Mouse (Mus musculus) testis, adult 2 months (tissue): ENCODE measurements around the gene Prdx2. TPM values are rescaled to one million over a fixed set of nuclear protein-coding genes. Genes with fewer than 3 reads are reported as not detected.

Source experiments
- H3K27ac ChIP-seq: fragments of 200-500 bp; 2 replicates; pipeline ENCODE4 v1.5.1; 2012; ENCODE audit warnings: low read depth, low read length; ENCODE audit not compliant: control insufficient read depth, insufficient read depth
- H3K27me3 ChIP-seq: fragments of 200-500 bp; 2 replicates; pipeline ENCODE4 v1.6.1; 2012; ENCODE audit warnings: mild to moderate bottlenecking, low read length, moderate library complexity; ENCODE audit not compliant: control insufficient read depth, insufficient read depth
- H3K36me3 ChIP-seq: fragments of 200-500 bp; 2 replicates; pipeline ENCODE4 v1.6.1; 2012; ENCODE audit warnings: mild to moderate bottlenecking, low read length; ENCODE audit not compliant: control insufficient read depth, insufficient read depth
- H3K4me1 ChIP-seq: fragments of 200-500 bp; 2 replicates; pipeline ENCODE4 v1.6.1; 2012; ENCODE audit warnings: low read length; ENCODE audit not compliant: control insufficient read depth, insufficient read depth
- H3K4me3 ChIP-seq: fragments of 200-500 bp; 2 replicates; pipeline ENCODE4 v1.5.1; 2012; ENCODE audit warnings: low read depth, mild to moderate bottlenecking, low read length, moderate library complexity, mixed read lengths; ENCODE audit not compliant: control insufficient read depth
- CTCF ChIP-seq: fragments of 200-500 bp; IDR thresholded peaks from 2 replicates; pipeline ENCODE4 v1.5.1; 2012; ENCODE audit warnings: low read depth, mild to moderate bottlenecking, inconsistent platforms, low read length, moderate library complexity; ENCODE audit not compliant: control insufficient read depth, insufficient read depth, insufficient replicate concordance
- POLR2A ChIP-seq: fragments of 200-500 bp; IDR thresholded peaks from 2 replicates; pipeline ENCODE4 v1.6.1; 2012; ENCODE audit warnings: low read depth, mild to moderate bottlenecking, inconsistent platforms, low read length, moderate library complexity; ENCODE audit not compliant: control insufficient read depth
- polyA plus RNA-seq: library from polyadenylated mRNA; depleted of rRNA; stranded (reverse); fragments of >200 nt; gene quantifications from 2 replicates; pipeline ENCODE4 v1.2.3, GENCODE M21; 2012

The Prdx2 gene
- polyA plus RNA-seq, 1 experiment = 68.5 TPM

DNA sequence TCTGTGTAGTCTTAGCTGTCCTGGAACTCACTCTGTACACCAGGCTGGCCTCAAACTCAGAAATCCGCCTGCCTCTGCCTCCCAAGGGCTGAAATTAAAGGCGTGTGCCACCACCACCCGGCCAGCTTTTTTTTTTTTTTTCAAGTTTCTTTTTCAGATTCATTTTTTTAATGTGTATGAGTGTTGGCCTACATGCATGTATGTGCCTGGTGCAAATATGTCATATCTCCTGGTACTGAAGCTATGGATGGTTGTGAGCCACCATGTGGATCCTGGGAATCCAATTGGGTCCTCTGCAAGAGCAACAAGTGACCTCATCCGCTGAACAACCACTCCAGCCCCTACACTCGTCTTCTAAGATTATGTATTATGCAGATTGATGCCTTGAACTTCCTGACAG, 18.0 kb downstream of the Prdx2 start:
- peaks cover 28% of the 10 kb centered on the region for H3K4me1 ChIP-seq
- no peaks in the 10 kb centered on the region for H3K36me3 ChIP-seq
- no peaks in the 10 kb centered on the region for H3K27me3 ChIP-seq
- TF ChIP-seq POLR2A (no peak), CTCF (no peak)
- no peak overlapping the region for H3K27ac ChIP-seq
- H3K4me3 ChIP-seq = no peak overlapping the region

DNA sequence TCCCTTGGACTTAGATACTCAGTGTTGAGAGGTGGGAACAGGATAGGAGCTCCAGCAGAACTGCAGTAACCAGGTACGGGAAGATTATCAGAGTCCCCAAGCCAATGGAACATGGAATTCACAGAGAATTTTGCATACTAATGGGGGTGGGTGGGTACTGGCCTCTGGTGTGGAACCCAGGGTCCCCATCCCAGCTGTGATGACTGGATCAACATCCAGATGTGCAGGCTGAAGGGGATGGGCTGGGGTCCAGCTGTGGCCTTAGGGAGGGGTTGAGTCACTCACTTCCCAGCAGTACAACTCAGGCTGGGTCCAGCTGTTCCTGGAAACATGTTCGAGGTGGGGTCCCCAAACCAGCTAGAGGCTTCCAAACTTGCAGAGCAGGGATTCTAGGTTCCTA, 18.5 kb downstream of the Prdx2 start:
- no peak for TF ChIP-seq POLR2A
- TF ChIP-seq CTCF = no peak
- no peak overlapping the region for H3K4me3 ChIP-seq

DNA sequence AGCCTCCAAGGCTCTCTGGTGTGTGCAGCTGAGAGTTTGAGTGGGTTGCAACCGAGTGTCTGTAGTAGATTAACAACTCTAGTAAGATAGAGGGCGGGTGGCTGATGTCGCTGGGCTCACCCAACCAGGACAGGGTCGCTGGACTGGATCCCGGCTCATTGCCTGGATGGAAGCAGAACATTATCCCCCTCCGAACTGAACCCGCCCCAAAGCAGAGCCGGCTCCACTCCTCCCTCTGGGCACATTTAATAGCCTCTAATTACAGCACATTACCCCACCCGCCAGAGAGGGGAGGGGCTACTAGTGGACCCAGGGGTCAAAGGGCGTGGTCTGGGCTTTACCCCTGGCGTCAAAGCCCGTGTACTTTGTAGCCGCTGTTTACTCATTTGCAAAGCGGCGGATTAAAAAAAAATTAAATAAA, 19.9 kb downstream of the Prdx2 start:
- TF ChIP-seq POLR2A = no peak
- TF ChIP-seq CTCF = no peak
- peaks cover 28% of the 10 kb centered on the region for H3K4me1 ChIP-seq
- no peaks in the 10 kb centered on the region for H3K36me3 ChIP-seq
- H3K27me3 ChIP-seq = no peaks in the 10 kb centered on the region
- no peak overlapping the region for H3K4me3 ChIP-seq
- no peak overlapping the region for H3K27ac ChIP-seq

More for the DNA sequence above, 18.5 kb downstream of the Prdx2 start:
- Histone ChIP-seq H3K4me1 (peaks cover 28% of the 10 kb centered on the region), H3K36me3 (no peaks in the 10 kb centered on the region), H3K27ac (no peak overlapping the region), H3K27me3 (no peaks in the 10 kb centered on the region)

DNA sequence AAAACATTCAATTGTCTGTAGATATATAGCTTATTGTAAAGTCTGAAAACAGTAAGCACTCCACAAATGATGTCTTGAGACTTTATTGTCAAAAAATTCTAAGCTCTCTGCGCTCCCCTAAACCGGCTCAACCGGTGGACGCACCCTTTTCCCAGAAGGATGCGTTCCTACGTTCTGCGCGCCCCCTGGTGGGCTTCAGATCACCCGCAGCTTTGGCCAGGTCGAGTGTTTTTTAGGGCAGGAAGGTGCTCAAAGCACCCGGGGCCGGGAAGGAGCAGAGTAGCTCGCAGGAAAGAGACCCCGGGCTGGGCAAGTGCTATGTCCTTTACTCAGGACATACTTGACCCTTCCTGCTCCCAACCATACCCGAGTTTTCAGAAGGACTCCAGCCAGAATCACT, 20.4 kb downstream of the Prdx2 start:
- Histone ChIP-seq H3K27me3 (no peaks in the 10 kb centered on the region), H3K27ac (peak overlapping the region; percentile 62)

DNA sequence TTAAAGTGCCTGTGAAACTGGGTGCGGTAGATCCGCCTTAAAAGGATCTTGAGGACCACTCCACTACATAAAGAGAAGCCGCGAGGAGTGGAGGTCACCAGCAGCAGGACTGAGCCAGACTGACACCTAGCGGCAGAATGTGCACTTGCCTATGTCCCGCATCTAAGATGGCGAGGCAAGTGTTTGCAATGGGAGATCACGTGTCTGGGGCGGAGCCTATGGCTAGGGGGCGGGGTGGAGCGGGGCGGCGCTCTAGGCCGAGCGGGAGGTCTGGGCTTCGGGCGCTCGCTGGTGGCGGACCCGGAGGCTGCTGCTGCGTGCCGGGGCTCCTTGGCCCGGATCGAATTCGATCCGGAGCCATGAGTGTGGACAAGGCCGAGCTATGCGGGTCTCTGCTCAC, 21.0 kb downstream of the Prdx2 start, which contains the start of gene Hook2:
Gene Hook2, plus strand, starts transcription at position 255 of the 400 bp plus-strand sequence.
- Histone ChIP-seq H3K27ac (peak within 1 kb of the TSS; percentile 62), H3K4me3 (peak within 1 kb of the TSS; percentile 85), H3K27me3 (no peaks in the 10 kb centered on the region), H3K36me3 (no peaks in the 10 kb centered on the region), H3K4me1 (peaks cover 30% of the 10 kb centered on the region)
- peak; percentile 95; the same call in 1 of the 2 replicates for TF ChIP-seq CTCF
- TF ChIP-seq POLR2A = peak; percentile 71; the same call in 1 of the 2 replicates

More for the DNA sequence above, 20.4 kb downstream of the Prdx2 start:
- peaks cover 26% of the 10 kb centered on the region for H3K4me1 ChIP-seq
- no peak for TF ChIP-seq POLR2A
- peak; percentile 84 for TF ChIP-seq CTCF
- H3K4me3 ChIP-seq = peak overlapping the region; percentile 81
- H3K36me3 ChIP-seq = no peaks in the 10 kb centered on the region

DNA sequence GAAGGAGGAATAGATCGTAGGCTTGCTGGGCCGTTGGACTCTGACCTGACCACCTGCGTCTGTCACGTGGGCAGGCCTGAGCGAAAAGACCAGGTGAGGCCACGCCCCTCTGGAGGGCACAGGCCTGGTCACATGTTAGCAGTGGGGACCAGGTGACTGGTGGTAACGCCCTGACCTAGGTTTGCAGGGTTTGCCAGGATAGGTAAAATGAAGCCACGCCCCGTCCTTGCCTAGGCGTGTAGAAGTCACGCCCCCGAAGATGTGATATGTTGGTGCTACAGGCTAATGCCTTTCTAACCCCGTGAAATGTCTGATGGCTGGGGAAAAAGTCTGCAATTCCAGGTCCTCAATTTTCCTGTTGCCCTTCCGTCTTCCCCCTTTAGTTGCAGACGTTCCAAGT, 21.4 kb downstream of the Prdx2 start:
- Histone ChIP-seq H3K27ac (peak overlapping the region; percentile 48; the same call in 1 of the 2 replicates), H3K27me3 (no peaks in the 10 kb centered on the region), H3K4me1 (peaks cover 32% of the 10 kb centered on the region), H3K4me3 (peak overlapping the region; percentile 85), H3K36me3 (no peaks in the 10 kb centered on the region)
- TF ChIP-seq POLR2A (no peak), CTCF (no peak)

DNA sequence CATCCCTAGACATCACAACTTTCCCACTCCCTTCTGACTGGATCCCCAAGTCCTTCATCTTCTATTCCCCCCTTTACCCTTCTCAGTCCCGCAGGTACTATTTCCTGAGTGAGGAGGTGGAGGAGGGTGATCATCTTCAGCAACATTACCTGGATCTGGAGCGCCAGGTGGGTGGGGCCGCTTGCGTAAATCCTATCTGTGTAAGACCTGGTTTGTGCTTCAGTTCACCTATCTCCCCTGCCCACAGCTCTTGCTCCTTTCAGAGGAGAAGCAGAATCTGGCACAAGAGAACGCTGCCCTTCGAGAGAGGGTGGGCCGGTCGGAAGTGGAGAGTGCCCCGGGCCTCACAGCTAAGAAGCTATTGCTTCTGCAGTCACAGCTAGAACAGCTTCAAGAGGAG, 25.0 kb downstream of the Prdx2 start:
- H3K27me3 ChIP-seq = no peaks in the 10 kb centered on the region
- H3K4me3 ChIP-seq = no peak overlapping the region
- no peak for TF ChIP-seq POLR2A
- TF ChIP-seq CTCF = no peak
- peaks cover 25% of the 10 kb centered on the region for H3K4me1 ChIP-seq
- no peaks in the 10 kb centered on the region for H3K36me3 ChIP-seq
- no peak overlapping the region for H3K27ac ChIP-seq

DNA sequence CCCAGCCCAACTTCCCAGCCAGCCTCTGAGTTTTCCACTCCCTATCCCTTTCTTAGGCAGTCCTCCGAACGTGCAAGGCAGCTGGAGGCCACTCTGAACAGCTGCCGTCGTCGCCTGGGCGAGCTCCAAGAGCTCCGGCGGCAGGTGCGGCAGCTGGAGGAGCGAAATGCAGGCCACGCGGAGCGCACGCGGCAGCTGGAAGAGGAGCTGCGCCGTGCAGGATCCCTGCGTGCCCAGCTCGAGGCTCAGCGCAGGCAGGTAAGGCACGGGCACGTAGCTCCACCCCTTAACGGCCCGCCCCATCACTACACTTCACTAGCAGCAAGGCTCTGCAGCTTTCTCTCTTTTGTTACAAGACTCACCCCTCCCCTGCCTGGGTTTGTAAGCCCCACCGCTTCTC, 26.3 kb downstream of the Prdx2 start:
- Histone ChIP-seq H3K4me1 (peaks cover 23% of the 10 kb centered on the region), H3K4me3 (peak overlapping the region; percentile 77), H3K27me3 (no peaks in the 10 kb centered on the region), H3K27ac (no peak overlapping the region; the same call in 1 of the 2 replicates), H3K36me3 (no peaks in the 10 kb centered on the region)
- TF ChIP-seq CTCF (no peak), POLR2A (peak; percentile 63; the same call in 1 of the 2 replicates)
